Mouse (Mus musculus): ENCODE results near the gene Gramd1a. TPM values are rescaled to one million over a fixed set of nuclear protein-coding genes. Genes with fewer than 3 reads are reported as not detected.

The Gramd1a gene
- total RNA-seq, 2 experiments from 2014 or later: 40.5 to 41.2 TPM

DNA sequence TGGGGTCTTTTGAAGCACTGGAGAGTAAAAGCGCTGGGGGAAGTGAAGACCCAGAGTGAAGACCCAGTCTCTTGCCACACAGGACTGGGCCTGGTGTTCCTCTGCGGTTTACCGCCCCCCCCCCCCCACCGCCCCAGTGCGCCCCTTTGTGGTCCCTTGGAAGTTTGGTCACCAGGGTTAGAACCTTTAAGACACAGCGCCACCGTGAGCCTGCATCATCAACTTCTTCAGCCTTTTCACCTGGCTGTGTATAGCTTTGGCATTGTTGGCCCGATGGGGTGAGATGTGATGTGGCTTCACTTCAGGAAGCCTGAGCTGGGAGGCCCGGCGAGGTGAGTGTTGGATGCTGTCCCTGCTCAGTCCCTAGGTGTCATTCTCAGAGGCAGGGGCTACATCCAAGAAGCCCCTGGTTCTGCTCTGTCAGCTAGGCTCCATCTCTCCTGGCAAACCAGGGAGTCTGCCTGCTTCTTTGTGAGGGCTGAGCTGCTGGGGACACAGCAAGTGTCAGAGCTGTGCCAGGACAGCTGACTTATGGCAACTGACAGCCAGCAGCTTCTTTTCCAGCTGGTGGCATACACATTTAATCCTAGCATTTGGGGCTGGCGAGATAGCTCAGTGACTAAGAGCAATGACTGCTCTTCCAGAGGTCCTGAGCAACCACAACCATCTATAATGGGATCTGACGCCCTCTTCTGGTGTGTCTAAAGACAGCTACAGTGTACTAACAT is 60.8 kb downstream of the Gramd1a start:
- no peak for DNase-seq

GRCm38 (mm10) chr7:31089721-31090120 is 66.0 kb downstream of the Gramd1a start:
- no peak for DNase-seq

DNA sequence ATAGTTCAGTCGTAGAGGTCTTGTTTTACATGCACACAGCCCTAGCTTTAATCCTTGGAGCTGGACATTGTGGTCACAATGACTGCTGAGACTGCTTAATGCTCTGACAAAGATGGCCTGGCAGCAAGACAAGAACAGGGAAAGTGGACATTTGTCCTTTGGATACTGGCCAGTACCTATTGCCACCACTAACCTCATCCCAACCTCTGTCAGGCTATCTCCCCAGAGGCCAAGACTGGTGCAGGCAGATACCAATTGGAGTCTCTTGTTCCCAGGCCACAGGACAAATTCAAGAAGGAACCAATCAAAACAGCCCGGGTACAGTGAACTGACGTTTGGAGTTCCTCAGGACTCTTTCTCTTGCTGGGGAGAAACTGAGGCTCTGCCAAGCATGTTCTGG is 67.5 kb downstream of the Gramd1a start:
- no peak for DNase-seq

DNA sequence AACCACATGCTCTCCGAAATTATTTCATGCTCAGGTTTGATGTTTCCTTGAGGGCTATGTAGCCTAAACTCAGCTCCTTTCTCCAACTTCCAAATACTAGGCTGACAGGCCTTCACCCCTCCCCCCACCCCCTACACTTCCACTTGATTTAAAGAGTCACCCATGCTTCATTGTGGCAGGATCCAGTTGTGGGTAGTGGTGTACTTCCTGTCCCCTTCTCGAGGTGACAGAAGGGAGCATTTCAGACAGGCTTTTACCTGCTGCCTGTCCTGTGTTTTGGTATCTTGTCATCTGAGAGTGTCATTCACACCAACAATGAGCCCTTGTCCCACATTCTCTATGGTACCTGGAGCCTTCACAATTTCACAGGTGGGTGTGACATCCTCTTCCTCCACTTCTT is 68.4 kb downstream of the Gramd1a start:
- no peak for DNase-seq

- DNase-seq: no peak
Observed at GRCm38 (mm10) chr7:31086175-31086755, 69.4 kb downstream of the Gramd1a start.

GRCm38 (mm10) chr7:31085171-31085570 is 70.5 kb downstream of the Gramd1a start:
- DNase-seq: peak; percentile 76

DNA sequence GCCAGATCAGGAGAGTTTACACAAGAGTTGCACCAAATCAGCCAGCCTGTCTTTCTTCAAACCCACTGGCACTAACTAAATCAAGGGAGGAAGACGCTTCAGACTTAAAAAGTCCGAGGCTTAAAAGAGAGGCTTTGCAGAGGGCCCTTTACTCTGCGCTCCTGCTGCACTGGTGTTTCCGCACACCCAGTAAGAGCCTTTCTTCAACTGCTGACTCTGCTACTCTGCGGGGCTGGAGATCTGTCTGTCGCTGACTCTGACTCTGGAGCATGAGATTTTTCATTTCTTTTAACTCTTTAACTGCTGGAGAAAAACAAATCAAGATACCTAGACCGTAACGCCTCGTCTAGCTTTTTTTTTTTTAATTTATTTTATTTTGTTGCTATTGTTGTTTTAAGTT is 71.6 kb downstream of the Gramd1a start:
- DNase-seq: no peak

GRCm38 (mm10) chr7:31082831-31083588 is 72.7 kb downstream of the Gramd1a start:
- DNase-seq: peak; percentile 93

DNA sequence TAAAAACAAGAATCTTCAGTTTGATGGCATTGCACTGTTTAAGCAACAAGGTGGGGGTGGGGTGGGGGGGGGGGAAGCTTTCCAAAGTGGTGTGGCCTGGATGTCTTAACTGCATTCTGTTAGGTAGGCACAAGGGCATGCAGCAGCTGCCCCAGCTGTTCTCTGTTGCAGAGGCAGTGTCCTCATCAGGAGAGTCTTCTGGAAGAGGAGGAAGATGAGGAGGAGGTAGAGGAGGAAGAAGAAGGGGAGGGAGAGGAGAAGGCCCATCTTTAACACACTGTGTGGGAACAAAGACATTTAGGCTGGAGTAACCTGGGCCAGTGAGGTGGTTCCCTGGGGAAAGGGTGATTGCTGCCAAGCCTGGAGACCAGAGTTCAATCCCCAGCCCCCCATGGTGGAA is 73.6 kb downstream of the Gramd1a start:
- DNase-seq: no peak

- no peak for DNase-seq
Observed at GRCm38 (mm10) chr7:31081106-31081505, 74.6 kb downstream of the Gramd1a start.

DNA sequence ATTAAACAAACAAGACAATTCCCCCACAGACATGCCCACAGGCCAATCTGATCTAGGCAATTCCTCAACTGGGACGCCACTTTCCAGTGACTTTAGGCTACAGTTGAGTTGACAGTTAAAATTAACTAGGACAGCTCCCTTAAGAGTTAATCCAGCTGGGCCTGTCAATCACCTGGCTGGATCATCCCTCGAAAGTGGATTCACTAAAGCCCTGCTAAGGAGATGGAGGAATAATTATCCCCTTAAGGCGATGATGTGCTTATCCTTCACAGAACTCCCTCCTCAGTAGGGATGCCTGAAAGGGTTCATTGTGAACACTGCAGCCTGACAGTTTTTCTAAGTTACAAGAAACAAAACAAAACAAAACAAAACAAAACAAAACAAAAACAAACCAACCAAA is 75.1 kb downstream of the Gramd1a start:
- DNase-seq: no peak

Other genes with a start within 250 kb of the Gramd1a start
- gene Mag, start 241.0 kb downstream of the Gramd1a start, total RNA-seq (2021): 1 to 10 TPM; 1.1 to 1.8 TPM
- gene Hamp2, start 231.2 kb downstream of the Gramd1a start, total RNA-seq (2021): not detected
- gene Hamp, start 211.9 kb downstream of the Gramd1a start, total RNA-seq (2021): not detected
- gene Usf2, start 199.1 kb downstream of the Gramd1a start, total RNA-seq (2021): 10 to 100 TPM; 69.6 to 85.0 TPM
- gene Lsr, start 182.4 kb downstream of the Gramd1a start, total RNA-seq (2021): 1 to 10 TPM in 1 of 2 experiments, under 1 TPM in 1; 0.69 to 1.1 TPM
- not detected for gene Fam187b, start 182.1 kb downstream of the Gramd1a start, total RNA-seq (2021)
- 10 to 100 TPM in 1 of 2 experiments, 1 to 10 TPM in 1; 9.5 to 13.6 TPM for gene Fxyd5, start 113.4 kb downstream of the Gramd1a start, total RNA-seq (2021)
- 1 to 10 TPM; 1.9 to 2.1 TPM for gene Fxyd7, start 104.4 kb downstream of the Gramd1a start, total RNA-seq (2021)
- gene Fxyd1, start 98.7 kb downstream of the Gramd1a start, total RNA-seq (2021): 1,000 to 10,000 TPM; 1,050 to 1,262 TPM
- 1 to 10 TPM; 4.1 to 5.4 TPM for gene Lgi4, start 96.6 kb downstream of the Gramd1a start, total RNA-seq (2021)
- 1 to 10 TPM; 1.7 to 3.2 TPM for gene Fxyd3, start 79.2 kb downstream of the Gramd1a start, total RNA-seq (2021)
- 10 to 100 TPM; 15.5 to 17.3 TPM for gene Hpn, start 40.6 kb downstream of the Gramd1a start, total RNA-seq (2021)
- 100 to 1,000 TPM; 787 to 821 TPM for gene Scn1b, start 28.9 kb downstream of the Gramd1a start, total RNA-seq (2021)
- not detected for gene Scgb2b2, start 134.6 kb upstream of the Gramd1a start, total RNA-seq (2021)
- gene Scgb1b2, start 135.9 kb upstream of the Gramd1a start, total RNA-seq (2021): not detected
- gene Scgb2b3, start 206.2 kb upstream of the Gramd1a start, total RNA-seq (2021): not detected
- not detected for gene Scgb1b3, start 219.7 kb upstream of the Gramd1a start, total RNA-seq (2021)